Mouse (Mus musculus): ENCODE measurements around the gene Atf6b. TPM values are rescaled to one million over a fixed set of nuclear protein-coding genes. Genes with fewer than 3 reads are reported as not detected.

Gene Atf6b
- polyA plus RNA-seq, 1 experiment from 2014 or later, result 106 TPM

- no peak overlapping the region for H3K9ac ChIP-seq
- no peaks in the 10 kb centered on the region for H3K9me3 ChIP-seq
- 50% methylated on average over 19 of the region's 19 CpGs for WGBS
- H3K27me3 ChIP-seq, result no peaks in the 10 kb centered on the region
- H3K27ac ChIP-seq, result no peak overlapping the region
- no peak for ATAC-seq (ENCODE audit: insufficient number of reproducible peaks, insufficient read depth, low FRiP score, low TSS enrichment, low read depth)
- peaks cover 22% of the 10 kb centered on the region for H3K4me1 ChIP-seq
- H3K36me3 ChIP-seq, result peaks cover 65% of the 10 kb centered on the region
- H3K4me2 ChIP-seq, result no peak overlapping the region
- no peak overlapping the region for H3K4me3 ChIP-seq
Measured at GRCm38 (mm10) chr17:34651507-34652221, 4.7 kb downstream of the Atf6b start.

- peaks cover 65% of the 10 kb centered on the region for H3K36me3 ChIP-seq
Measured at GRCm38 (mm10) chr17:34652546-34652945, 5.6 kb downstream of the Atf6b start.

GRCm38 (mm10) chr17:34652985-34653384 lies 6.0 kb downstream of the Atf6b start:
- Histone ChIP-seq H3K4me3 (no peak overlapping the region), H3K4me2 (no peak overlapping the region), H3K4me1 (peaks cover 17% of the 10 kb centered on the region), H3K9ac (no peak overlapping the region), H3K27me3 (no peaks in the 10 kb centered on the region; the same call in 1 of the 2 replicates), H3K27ac (no peak overlapping the region), H3K36me3 (peaks cover 65% of the 10 kb centered on the region), H3K9me3 (no peaks in the 10 kb centered on the region)
- ATAC-seq (ENCODE audit: insufficient number of reproducible peaks, insufficient read depth, low FRiP score, low TSS enrichment, low read depth), result no peak
- WGBS, result 89% methylated on average over 8 of the region's 8 CpGs

More at GRCm38 (mm10) chr17:34652546-34652945, 5.6 kb downstream of the Atf6b start:
- Histone ChIP-seq H3K27ac (no peak overlapping the region), H3K9ac (no peak overlapping the region), H3K27me3 (no peaks in the 10 kb centered on the region; the same call in 1 of the 2 replicates), H3K4me2 (no peak overlapping the region), H3K9me3 (no peaks in the 10 kb centered on the region), H3K4me3 (no peak overlapping the region), H3K4me1 (peaks cover 21% of the 10 kb centered on the region)
- no peak for ATAC-seq (ENCODE audit: insufficient number of reproducible peaks, insufficient read depth, low FRiP score, low TSS enrichment, low read depth)
- WGBS, result 86% methylated on average over 10 of the region's 10 CpGs

GRCm38 (mm10) chr17:34653746-34654285 lies 6.9 kb downstream of the Atf6b start:
- no peak overlapping the region for H3K27ac ChIP-seq
- 59% methylated on average over 9 of the region's 9 CpGs for WGBS
- no peak overlapping the region for H3K4me3 ChIP-seq
- no peak overlapping the region for H3K4me2 ChIP-seq
- H3K9me3 ChIP-seq, result no peaks in the 10 kb centered on the region
- H3K4me1 ChIP-seq, result peaks cover 9% of the 10 kb centered on the region
- no peak for ATAC-seq (ENCODE audit: insufficient number of reproducible peaks, insufficient read depth, low FRiP score, low TSS enrichment, low read depth)
- peaks cover 3% of the 10 kb centered on the region for H3K27me3 ChIP-seq
- no peak overlapping the region for H3K9ac ChIP-seq
- H3K36me3 ChIP-seq, result peaks cover 64% of the 10 kb centered on the region

GRCm38 (mm10) chr17:34654392-34654791 lies 7.4 kb downstream of the Atf6b start:
- Histone ChIP-seq H3K9me3 (no peaks in the 10 kb centered on the region), H3K4me3 (no peak overlapping the region), H3K9ac (no peak overlapping the region), H3K4me2 (no peak overlapping the region), H3K27ac (no peak overlapping the region), H3K27me3 (peaks cover 9% of the 10 kb centered on the region), H3K4me1 (peaks cover 7% of the 10 kb centered on the region; the same call in 1 of the 2 replicates), H3K36me3 (peaks cover 58% of the 10 kb centered on the region)
- ATAC-seq (ENCODE audit: insufficient number of reproducible peaks, insufficient read depth, low FRiP score, low TSS enrichment, low read depth), result no peak
- WGBS, result 90% methylated on average over 13 of the region's 13 CpGs

- peaks cover 50% of the 10 kb centered on the region for H3K36me3 ChIP-seq
- no peak overlapping the region for H3K4me2 ChIP-seq
- H3K9me3 ChIP-seq, result no peaks in the 10 kb centered on the region
- H3K9ac ChIP-seq, result no peak overlapping the region
- no peak overlapping the region for H3K27ac ChIP-seq
- WGBS, result 83% methylated on average over 7 of the region's 7 CpGs
- H3K4me1 ChIP-seq, result peaks cover 7% of the 10 kb centered on the region; the same call in 1 of the 2 replicates
- ATAC-seq (ENCODE audit: insufficient number of reproducible peaks, insufficient read depth, low FRiP score, low TSS enrichment, low read depth), result peak; percentile 7; the same call in 1 of the 2 replicates
- no peak overlapping the region for H3K4me3 ChIP-seq
- H3K27me3 ChIP-seq, result peaks cover 17% of the 10 kb centered on the region
Measured at GRCm38 (mm10) chr17:34655160-34655559, 8.2 kb downstream of the Atf6b start.

- no peak overlapping the region for H3K9ac ChIP-seq
- peak; percentile 3; the same call in 1 of the 2 replicates for ATAC-seq (ENCODE audit: insufficient number of reproducible peaks, insufficient read depth, low FRiP score, low TSS enrichment, low read depth)
Measured at GRCm38 (mm10) chr17:34655581-34655991, 8.6 kb downstream of the Atf6b start.

GRCm38 (mm10) chr17:34656666-34657065 lies 9.7 kb downstream of the Atf6b start:
- Histone ChIP-seq H3K4me2 (no peak overlapping the region), H3K27me3 (peaks cover 31% of the 10 kb centered on the region), H3K36me3 (peaks cover 35% of the 10 kb centered on the region), H3K4me3 (no peak overlapping the region), H3K27ac (no peak overlapping the region), H3K4me1 (peaks cover 22% of the 10 kb centered on the region), H3K9me3 (no peaks in the 10 kb centered on the region), H3K9ac (0 out of 2 replicates have a peak overlapping the region, but pooled peaks have one; percentile 27)
- WGBS, result 50% methylated on average over 8 of the region's 8 CpGs
- no peak for ATAC-seq (ENCODE audit: insufficient number of reproducible peaks, insufficient read depth, low FRiP score, low TSS enrichment, low read depth)

More at GRCm38 (mm10) chr17:34655581-34655991, 8.6 kb downstream of the Atf6b start:
- H3K27me3 ChIP-seq, result peaks cover 21% of the 10 kb centered on the region
- no peaks in the 10 kb centered on the region for H3K9me3 ChIP-seq
- H3K36me3 ChIP-seq, result peaks cover 46% of the 10 kb centered on the region
- H3K4me3 ChIP-seq, result no peak overlapping the region
- H3K4me1 ChIP-seq, result peaks cover 11% of the 10 kb centered on the region; the same call in 1 of the 2 replicates
- 66% methylated on average over 4 of the region's 4 CpGs for WGBS
- no peak overlapping the region for H3K4me2 ChIP-seq
- H3K27ac ChIP-seq, result no peak overlapping the region

GRCm38 (mm10) chr17:34657271-34657670 lies 10.3 kb downstream of the Atf6b start:
- Histone ChIP-seq H3K27me3 (peaks cover 32% of the 10 kb centered on the region), H3K9me3 (no peaks in the 10 kb centered on the region), H3K9ac (no peak overlapping the region), H3K36me3 (peaks cover 29% of the 10 kb centered on the region), H3K4me1 (peaks cover 22% of the 10 kb centered on the region), H3K4me3 (no peak overlapping the region), H3K27ac (no peak overlapping the region), H3K4me2 (no peak overlapping the region)
- ATAC-seq (ENCODE audit: insufficient number of reproducible peaks, insufficient read depth, low FRiP score, low TSS enrichment, low read depth), result no peak
- WGBS, result 17% methylated on average over 2 of the region's 2 CpGs

GRCm38 (mm10) chr17:34658145-34658544 lies 11.2 kb downstream of the Atf6b start:
- no peaks in the 10 kb centered on the region for H3K9me3 ChIP-seq
- H3K36me3 ChIP-seq, result peaks cover 21% of the 10 kb centered on the region
- ATAC-seq (ENCODE audit: insufficient number of reproducible peaks, insufficient read depth, low FRiP score, low TSS enrichment, low read depth), result no peak
- H3K27ac ChIP-seq, result no peak overlapping the region
- H3K4me1 ChIP-seq, result peaks cover 22% of the 10 kb centered on the region
- H3K9ac ChIP-seq, result no peak overlapping the region
- no peak overlapping the region for H3K4me3 ChIP-seq
- whole genome bisulfite sequencing, result 83% methylated on average over 2 of the region's 2 CpGs
- H3K4me2 ChIP-seq, result no peak overlapping the region
- peaks cover 37% of the 10 kb centered on the region for H3K27me3 ChIP-seq

- H3K9me3 ChIP-seq, result no peaks in the 10 kb centered on the region
- no peak overlapping the region for H3K9ac ChIP-seq
- no peak for ATAC-seq (ENCODE audit: insufficient number of reproducible peaks, insufficient read depth, low FRiP score, low TSS enrichment, low read depth)
- 75% methylated on average over 3 of the region's 3 CpGs for WGBS
- H3K4me1 ChIP-seq, result peaks cover 22% of the 10 kb centered on the region
- H3K27me3 ChIP-seq, result peaks cover 41% of the 10 kb centered on the region
- H3K4me3 ChIP-seq, result no peak overlapping the region
- H3K4me2 ChIP-seq, result no peak overlapping the region
- peaks cover 16% of the 10 kb centered on the region for H3K36me3 ChIP-seq
- no peak overlapping the region for H3K27ac ChIP-seq
Measured at GRCm38 (mm10) chr17:34658591-34658990, 11.6 kb downstream of the Atf6b start.

Data from embryonic facial prominence, embryonic 13.5 days (tissue).